ENCODE assay signal across 8 mouse cellular contexts in the genomic region with DNA sequence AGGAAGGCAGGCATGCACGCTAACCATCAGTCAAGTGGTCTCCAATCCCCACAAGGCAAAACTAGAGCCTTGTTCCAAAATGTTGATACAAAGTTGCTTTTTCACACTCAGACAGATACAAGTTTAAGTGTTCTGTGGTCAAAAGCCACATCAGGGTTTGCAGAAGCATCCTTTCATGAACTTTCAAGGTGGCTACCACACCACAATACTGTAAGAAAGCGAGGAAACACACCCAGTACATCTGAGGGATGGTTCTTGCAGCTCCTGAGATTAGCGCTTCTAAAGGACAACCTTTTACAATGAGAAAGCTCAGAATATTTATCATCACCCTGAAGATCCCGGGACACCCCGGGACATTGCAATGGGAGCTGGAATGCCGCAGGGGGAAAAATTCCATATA. TPM values are rescaled to one million over a fixed set of nuclear protein-coding genes. Genes with fewer than 3 reads are reported as not detected.
A peak's percentile ranks its signal among the peaks of the same experiment; 100 is the strongest.
DNase-seq lines count a peak whose midpoint lies in the region; ATAC-seq and TF ChIP-seq lines count a peak whose summit lies in the region.

No protein-coding gene starts in this region.

- H3K36me3 ChIP-seq in heart, embryonic 16.5 days (ENCODE audit: control insufficient read depth, insufficient read depth) = no peaks in the 10 kb centered on the region
- H3K36me3 ChIP-seq in MEL (ENCODE audit: control insufficient read depth in 1 of 2, insufficient read depth in 2 of 2, low read length in 2 of 2) = peaks cover 0 to 26% of the 10 kb centered on the region in 2 experiments; a peak in 3 of 4 replicates
- H3K36me3 ChIP-seq in hindbrain, embryonic 13.5 days = no peaks in the 10 kb centered on the region
- no peaks in the 10 kb centered on the region for H3K36me3 ChIP-seq in midbrain, embryonic 15.5 days (replicated peaks)

- TF ChIP-seq RAD21 in MEL (IDR thresholded peaks at IDR 0.05; ENCODE audit: low read depth, low read length) = no peak

- TF ChIP-seq EP300 in MEL (IDR thresholded peaks at IDR 0.05; ENCODE audit: low read depth in 1 of 2, low read length in 2 of 2) = no peak

- no peak overlapping the region for H3K27ac ChIP-seq in heart, embryonic 16.5 days (ENCODE audit: low read length)
- H3K27ac ChIP-seq in MEL (ENCODE audit: control insufficient read depth, low read depth, low read length) = no peak overlapping the region
- no peak overlapping the region for H3K27ac ChIP-seq in hindbrain, embryonic 13.5 days
- peak overlapping the region; percentile 95; the same call in 1 of the 2 replicates for H3K27ac ChIP-seq in midbrain, embryonic 15.5 days

- no peaks in the 10 kb centered on the region for H3K27me3 ChIP-seq in heart, embryonic 16.5 days (ENCODE audit: control insufficient read depth, insufficient read depth, low read length)
- no peaks in the 10 kb centered on the region for H3K27me3 ChIP-seq in MEL (ENCODE audit: control insufficient read depth in 1 of 2, insufficient read depth in 2 of 2, low read length in 2 of 2)
- no peaks in the 10 kb centered on the region for H3K27me3 ChIP-seq in hindbrain, embryonic 13.5 days
- H3K27me3 ChIP-seq in midbrain, embryonic 15.5 days (replicated peaks) = no peaks in the 10 kb centered on the region

- 36% methylated on average over 6 of the region's 6 CpGs for WGBS in heart, embryonic 16.5 days
- WGBS in hindbrain, embryonic 13.5 days = 36% methylated on average over 6 of the region's 6 CpGs
- 34% methylated on average over 6 of the region's 6 CpGs for WGBS in midbrain, embryonic 15.5 days

- TF ChIP-seq CTCF in MEL (IDR thresholded peaks at IDR 0.05 in 2 of 3, conservative IDR thresholded peaks at IDR 0.05 in 1 of 3; ENCODE audit: control insufficient read depth in 1 of 3, insufficient read depth in 1 of 3, low read depth in 2 of 3, low read length in 3 of 3, poor library complexity in 1 of 3, severe bottlenecking in 1 of 3) = no peak

- no peaks in the 10 kb centered on the region for H3K9me3 ChIP-seq in heart, embryonic 16.5 days (replicated peaks; ENCODE audit: control insufficient read depth, low read length)
- no peaks in the 10 kb centered on the region for H3K9me3 ChIP-seq in MEL (replicated peaks; ENCODE audit: insufficient read depth, low read length)
- H3K9me3 ChIP-seq in hindbrain, embryonic 13.5 days = no peaks in the 10 kb centered on the region
- H3K9me3 ChIP-seq in midbrain, embryonic 15.5 days = no peaks in the 10 kb centered on the region

- intact Hi-C loops in heart, postnatal 14 days (cut with DNase I) = loop anchor here (5.0 to 10.0 kb wide), 2 partner anchors 111 to 209 kb away; a partner anchor contains a TSS

- peak overlapping the region; percentile 92 for H3K4me3 ChIP-seq in heart, embryonic 16.5 days (ENCODE audit: low read length)
- H3K4me3 ChIP-seq in MEL (ENCODE audit: control insufficient read depth in 1 of 2, insufficient read depth in 1 of 2, low read depth in 2 of 2, low read length in 2 of 2) = peak overlapping the region; percentile 91 to 92
- H3K4me3 ChIP-seq in hindbrain, embryonic 13.5 days = peak overlapping the region; percentile 95
- peak overlapping the region; percentile 58 for H3K4me3 ChIP-seq in midbrain, embryonic 15.5 days

- H3K9ac ChIP-seq in heart, embryonic 16.5 days (ENCODE audit: low read length) = peak overlapping the region; percentile 96
- peak overlapping the region; percentile 95 for H3K9ac ChIP-seq in MEL (ENCODE audit: control insufficient read depth, low read depth, low read length, poor library complexity, severe bottlenecking)
- H3K9ac ChIP-seq in hindbrain, embryonic 13.5 days = peak overlapping the region; percentile 99
- H3K9ac ChIP-seq in midbrain, embryonic 15.5 days = peak overlapping the region; percentile 91

- DNase-seq in heart, postnatal 14 days = no peak
- DNase-seq in MEL (ENCODE audit: low read depth, low spot score) = no peak
- DNase-seq in left cerebral cortex, adult 9 months (ENCODE audit: low spot score in 2 of 2) = no peak
- no peak for DNase-seq in Muller cell, postnatal 12 days (ENCODE audit: inconsistent ontology term)

- peaks cover 14% of the 10 kb centered on the region for H3K4me1 ChIP-seq in heart, embryonic 16.5 days (ENCODE audit: control insufficient read depth, insufficient read depth, low read length)
- peaks cover 3 to 12% of the 10 kb centered on the region in 2 experiments for H3K4me1 ChIP-seq in MEL (ENCODE audit: control insufficient read depth in 1 of 2, insufficient read depth in 2 of 2, low read length in 2 of 2)
- peaks cover 36% of the 10 kb centered on the region for H3K4me1 ChIP-seq in hindbrain, embryonic 13.5 days (replicated peaks)
- H3K4me1 ChIP-seq in midbrain, embryonic 15.5 days = peaks cover 37% of the 10 kb centered on the region

- H3K4me2 ChIP-seq in heart, embryonic 16.5 days (ENCODE audit: low read depth, low read length) = peak overlapping the region; percentile 76
- H3K4me2 ChIP-seq in hindbrain, embryonic 13.5 days = peak overlapping the region; percentile 91
- H3K4me2 ChIP-seq in midbrain, embryonic 15.5 days = peak overlapping the region; percentile 80

- TF ChIP-seq POLR2A in MEL (IDR thresholded peaks at IDR 0.05; ENCODE audit: control insufficient read depth in 1 of 2, insufficient read depth in 1 of 2, low read depth in 1 of 2, low read length in 2 of 2, poor library complexity in 1 of 2) = no peak

- no peak for ATAC-seq in heart, embryonic 16.5 days (replicated peaks; ENCODE audit: extremely low read depth, insufficient read depth, low FRiP score)
- ATAC-seq in hindbrain, embryonic 13.5 days (ENCODE audit: low FRiP score) = no peak
- ATAC-seq in midbrain, embryonic 15.5 days (replicated peaks) = no peak
- ATAC-seq in megakaryocyte-erythroid progenitor cell, adult 5-6 weeks (replicated peaks; ENCODE audit: low FRiP score, low TSS enrichment, poor library complexity, severe bottlenecking) = no peak

- H3K79me2 ChIP-seq in MEL (ENCODE audit: control insufficient read depth, insufficient read depth, low read length, poor library complexity) = peaks cover 51% of the 10 kb centered on the region

TF ChIP-seq in MEL, 35 proteins besides CTCF, POLR2A, EP300 and RAD21:
- TF ChIP-seq MXI1 (IDR thresholded peaks at IDR 0.05; ENCODE audit: low read depth, low read length) (no peak), CHD1 (IDR thresholded peaks at IDR 0.05; ENCODE audit: low read depth, low read length) (0 out of 2 replicates have a peak, but pooled peaks have one; percentile 10)

RNA-seq across cellular contexts. Expression of a gene that starts 1.4 kb away (rescaled TPM):
- 42.5 and 43.2 TPM in 2 replicates for polyA plus RNA-seq in heart, embryonic 16.5 days (2015; fragmentation: Nextera tagmentation; extraction: Ambion mirVana)
- 10 to 100 TPM; 19.7 to 22.8 TPM for total RNA-seq in heart, postnatal 14 days (2021)
- total RNA-seq in MEL (2012; rRNA removed) = 35.1 and 35.8 TPM in 2 replicates
- 10 to 100 TPM; 61.0 to 76.6 TPM for polyA plus RNA-seq in MEL (2012; ENCODE audit: insufficient read depth in 1 of 2, insufficient read length in 2 of 2, low read depth in 1 of 2, low replicate concordance in 2 of 2, missing spikeins in 1 of 2)
- 119 and 128 TPM in 2 replicates for polyA plus RNA-seq in hindbrain, embryonic 13.5 days (2015; fragmentation: Nextera tagmentation; extraction: Ambion mirVana)
- 123 and 126 TPM in 2 replicates for polyA plus RNA-seq in midbrain, embryonic 15.5 days (2015; fragmentation: Nextera tagmentation; extraction: Ambion mirVana)
- total RNA-seq in megakaryocyte-erythroid progenitor cell, adult 5-6 weeks (2014; fragmentation: Nextera tagmentation) = 38.4 and 44.2 TPM in 2 replicates
- total RNA-seq in megakaryocyte-erythroid progenitor cell, adult 5-6 weeks (2017) = 41.2 and 42.4 TPM in 2 replicates

RNA-seq across cellular contexts. Expression of a gene that starts 22.1 kb away (rescaled TPM):
- polyA plus RNA-seq in heart, embryonic 16.5 days (2015; fragmentation: Nextera tagmentation; extraction: Ambion mirVana) = 7.8 and 9.2 TPM in 2 replicates
- 1 to 10 TPM; 2.4 to 3.0 TPM for total RNA-seq in heart, postnatal 14 days (2021)
- not detected in 2 replicates for total RNA-seq in MEL (2012; rRNA removed)
- under 1 TPM in 1 of 2 experiments, not detected in 1; 0.08 TPM for polyA plus RNA-seq in MEL (2012; ENCODE audit: insufficient read depth in 1 of 2, insufficient read length in 2 of 2, low read depth in 1 of 2, low replicate concordance in 2 of 2, missing spikeins in 1 of 2)
- polyA plus RNA-seq in hindbrain, embryonic 13.5 days (2015; fragmentation: Nextera tagmentation; extraction: Ambion mirVana) = 8.1 and 8.6 TPM in 2 replicates
- 5.5 and 6.3 TPM in 2 replicates for polyA plus RNA-seq in midbrain, embryonic 15.5 days (2015; fragmentation: Nextera tagmentation; extraction: Ambion mirVana)
- total RNA-seq in megakaryocyte-erythroid progenitor cell, adult 5-6 weeks (2014; fragmentation: Nextera tagmentation) = 0.67 TPM in 1 of 2 replicates, not detected in the other
- not detected in 2 replicates for total RNA-seq in megakaryocyte-erythroid progenitor cell, adult 5-6 weeks (2017)

RNA-seq across cellular contexts. Expression of a gene that starts 57.2 kb away (rescaled TPM):
- not detected in 2 replicates for polyA plus RNA-seq in heart, embryonic 16.5 days (2015; fragmentation: Nextera tagmentation; extraction: Ambion mirVana)
- total RNA-seq in heart, postnatal 14 days (2021) = not detected
- not detected in 2 replicates for total RNA-seq in MEL (2012; rRNA removed)
- polyA plus RNA-seq in MEL (2012; ENCODE audit: insufficient read depth in 1 of 2, insufficient read length in 2 of 2, low read depth in 1 of 2, low replicate concordance in 2 of 2, missing spikeins in 1 of 2) = not detected
- polyA plus RNA-seq in hindbrain, embryonic 13.5 days (2015; fragmentation: Nextera tagmentation; extraction: Ambion mirVana) = not detected in 2 replicates
- polyA plus RNA-seq in midbrain, embryonic 15.5 days (2015; fragmentation: Nextera tagmentation; extraction: Ambion mirVana) = not detected in 2 replicates
- total RNA-seq in megakaryocyte-erythroid progenitor cell, adult 5-6 weeks (2014; fragmentation: Nextera tagmentation) = not detected in 2 replicates
- not detected in 2 replicates for total RNA-seq in megakaryocyte-erythroid progenitor cell, adult 5-6 weeks (2017)
